10 mouse cellular contexts compared by ENCODE assay signal in the genomic region with DNA sequence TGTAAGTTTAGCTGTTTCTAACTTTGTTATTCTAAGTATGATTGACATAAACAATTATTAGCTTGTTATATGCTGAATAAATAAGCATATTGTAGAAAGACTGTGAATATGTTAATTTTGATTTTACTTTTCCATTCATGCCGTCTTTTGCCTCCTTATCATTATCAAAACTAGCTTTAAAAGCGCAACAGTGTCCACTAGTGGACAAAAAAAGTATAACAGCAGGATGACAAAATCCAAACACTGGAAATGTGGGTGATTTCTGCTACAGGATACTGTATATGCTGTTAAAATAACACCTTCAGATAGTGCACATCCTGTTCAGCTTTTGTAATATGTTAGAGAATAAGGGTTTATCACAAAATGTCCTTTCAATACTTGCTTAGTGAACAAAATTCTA.
DNase-seq lines count a peak whose midpoint lies in the region; ATAC-seq and TF ChIP-seq lines count a peak whose summit lies in the region.
"Had no signal": no experiment of that assay in that cellular context is flagged by ENCODE, and none has a peak within 500 bp of the region (broad histone marks: within the 10 kb centered on the region; RNA-seq: fewer than 3 reads in every experiment).

No protein-coding gene starts in this region.

- ATAC-seq in cerebellum, adult (ENCODE audit: insufficient number of reproducible peaks, low FRiP score, low TSS enrichment), result no peak
- ATAC-seq in kidney, embryonic 14.5 days (ENCODE audit: low FRiP score, low TSS enrichment), result no peak
- ATAC-seq in stomach, postnatal 0 days (ENCODE audit: low FRiP score, low TSS enrichment), result no peak

- H3K27me3 ChIP-seq in cerebellum, adult 2 months (ENCODE audit: control insufficient read depth, insufficient read depth, low read length), result no peaks in the 10 kb centered on the region
- H3K27me3 ChIP-seq in kidney, embryonic 14.5 days (ENCODE audit: control insufficient read depth, insufficient read depth, low read length), result no peaks in the 10 kb centered on the region
- H3K27me3 ChIP-seq in stomach, postnatal 0 days (ENCODE audit: control insufficient read depth, insufficient read depth, low read length), result no peaks in the 10 kb centered on the region
- H3K27me3 ChIP-seq: limb, embryonic 13.5 days; neural tube, embryonic 13.5 days had no signal

- TF ChIP-seq POLR2A in cerebellum, adult 2 months (IDR thresholded peaks at IDR 0.05; ENCODE audit: borderline replicate concordance, insufficient read depth, low read length), result no peak

- H3K36me3 ChIP-seq in kidney, embryonic 14.5 days (ENCODE audit: control insufficient read depth, insufficient read depth, low read length), result no peaks in the 10 kb centered on the region
- no peaks in the 10 kb centered on the region for H3K36me3 ChIP-seq in stomach, postnatal 0 days (ENCODE audit: control insufficient read depth, insufficient read depth, low read length)
- H3K36me3 ChIP-seq: limb, embryonic 13.5 days; neural tube, embryonic 13.5 days had no signal

- peak in 1 of 2 experiments; percentile 1 for DNase-seq in cerebellum, adult 2 months
- DNase-seq in kidney, postnatal 14 days, result peak; percentile 1
- DNase-seq in right cerebral cortex, adult 2 months (ENCODE audit: low spot score in 2 of 2), result peak; percentile 2 to 33
- DNase-seq in right cerebral cortex, postnatal 14 days, result no peak
- DNase-seq in stomach, postnatal 0 days (ENCODE audit: low spot score), result no peak
- no peak for DNase-seq in spleen, postnatal 36 days (ENCODE audit: low spot score in 2 of 2)

- H3K9ac ChIP-seq in kidney, embryonic 14.5 days (ENCODE audit: low read depth, low read length), result no peak overlapping the region
- H3K9ac ChIP-seq in stomach, postnatal 0 days (ENCODE audit: low read length), result no peak overlapping the region
- H3K9ac ChIP-seq: limb, embryonic 13.5 days; neural tube, embryonic 13.5 days had no signal

- H3K4me3 ChIP-seq in cerebellum, adult 2 months (replicated peaks; ENCODE audit: insufficient read depth, low read depth, low read length), result no peak overlapping the region
- H3K4me3 ChIP-seq in kidney, embryonic 14.5 days (ENCODE audit: low read length), result no peak overlapping the region
- no peak overlapping the region for H3K4me3 ChIP-seq in stomach, postnatal 0 days (ENCODE audit: low read depth, low read length)
- H3K4me3 ChIP-seq: limb, embryonic 13.5 days; neural tube, embryonic 13.5 days had no signal

- no peak overlapping the region for H3K27ac ChIP-seq in cerebellum, adult 2 months (ENCODE audit: insufficient read depth, low read length)
- no peak overlapping the region for H3K27ac ChIP-seq in kidney, embryonic 14.5 days (ENCODE audit: low read depth, low read length)
- no peak overlapping the region for H3K27ac ChIP-seq in stomach, postnatal 0 days (replicated peaks)
- H3K27ac ChIP-seq: limb, embryonic 13.5 days; neural tube, embryonic 13.5 days had no signal

- WGBS in cerebellum, adult 2 months, result 2% methylated on average over 2 of the region's 2 CpGs
- 24% methylated on average over 2 of the region's 2 CpGs for WGBS in kidney, embryonic 14.5 days
- WGBS in stomach, postnatal 0 days, result 13% methylated on average over 2 of the region's 2 CpGs

- H3K4me1 ChIP-seq in cerebellum, adult 2 months (ENCODE audit: control insufficient read depth, insufficient read depth, low read length), result no peaks in the 10 kb centered on the region
- no peaks in the 10 kb centered on the region for H3K4me1 ChIP-seq in kidney, embryonic 14.5 days (ENCODE audit: control insufficient read depth, insufficient read depth, low read length)
- no peaks in the 10 kb centered on the region for H3K4me1 ChIP-seq in stomach, postnatal 0 days (replicated peaks; ENCODE audit: control insufficient read depth, insufficient read depth)
- H3K4me1 ChIP-seq: limb, embryonic 13.5 days; neural tube, embryonic 13.5 days had no signal

- TF ChIP-seq EP300 in stomach, postnatal 0 days (optimal IDR thresholded peaks at IDR 0.05), result no peak

- H3K4me2 ChIP-seq in kidney, embryonic 14.5 days (replicated peaks; ENCODE audit: low read depth, low read length), result no peak overlapping the region
- H3K4me2 ChIP-seq in stomach, postnatal 0 days (replicated peaks; ENCODE audit: low read depth), result no peak overlapping the region
- H3K4me2 ChIP-seq: limb, embryonic 13.5 days; neural tube, embryonic 13.5 days had no signal

- H3K9me3 ChIP-seq in kidney, embryonic 14.5 days (ENCODE audit: control insufficient read depth, low read length), result no peaks in the 10 kb centered on the region
- no peaks in the 10 kb centered on the region for H3K9me3 ChIP-seq in stomach, postnatal 0 days (ENCODE audit: control insufficient read depth, low read length)
- H3K9me3 ChIP-seq: limb, embryonic 13.5 days; neural tube, embryonic 13.5 days had no signal

- peak; percentile 40; the same call in 1 of the 2 replicates for TF ChIP-seq CTCF in cerebellum, adult 2 months (IDR thresholded peaks at IDR 0.05; ENCODE audit: borderline replicate concordance, insufficient read depth, low read depth, low read length)
- TF ChIP-seq CTCF in stomach, postnatal 0 days (IDR thresholded peaks at IDR 0.05; ENCODE audit: low read depth), result peak; percentile 79

Comparison
In these comparisons a context has a peak if more than half of its experiments do, and no peak if none do; other contexts are left out.
1. DNase-seq: peak in kidney, postnatal 14 days (single experiment) and right cerebral cortex, adult 2 months (2 of 2); none in right cerebral cortex, postnatal 14 days (single experiment), stomach, postnatal 0 days (single experiment) and spleen, postnatal 36 days (0 of 2).